Mouse (Mus musculus) liver, postnatal 0 days (tissue): ENCODE measurements around the gene Tjp3. TPM values are rescaled to one million over a fixed set of nuclear protein-coding genes. Genes with fewer than 3 reads are reported as not detected.

Experiments used
- ATAC-seq: fragments of 200-750 bp; cut with Nextera tagmentation; 2 replicates; pipeline ENCODE4 v1.8.0; 2017; ENCODE audit warnings: mild to moderate bottlenecking, moderate library complexity
- DNase-seq: peaks from one replicate; pipeline ENCODE4 v3.0.0-alpha.2; 2016
- H3K27ac ChIP-seq: fragments of 300-500 bp; sonication (generic); 2 replicates; pipeline ENCODE4 v1.5.1; 2014; ENCODE audit warnings: antibody characterized with exemption, moderate library complexity, mild to moderate bottlenecking, low read depth
- H3K27me3 ChIP-seq: fragments of 300-500 bp; sonication (generic); 2 replicates; pipeline ENCODE4 v1.6.1; 2014; ENCODE audit warnings: low read length, control low read depth, mixed read lengths; ENCODE audit not compliant: insufficient read depth
- H3K36me3 ChIP-seq: fragments of 300-500 bp; sonication (generic); replicated peaks from 2 replicates; pipeline ENCODE4 v1.6.1; 2014; ENCODE audit warnings: mild to moderate bottlenecking, control low read depth, low read length, moderate library complexity, mixed read lengths; ENCODE audit not compliant: insufficient read depth
- H3K4me1 ChIP-seq: fragments of 300-500 bp; sonication (generic); 2 replicates; pipeline ENCODE4 v1.6.1; 2014; ENCODE audit warnings: antibody characterized with exemption, mild to moderate bottlenecking, control low read depth; ENCODE audit not compliant: insufficient read depth
- H3K4me2 ChIP-seq: fragments of 300-500 bp; sonication (generic); 2 replicates; pipeline ENCODE4 v1.6.1; 2014; ENCODE audit warnings: low read depth, mild to moderate bottlenecking, low read length, moderate library complexity, mixed read lengths
- H3K4me3 ChIP-seq: fragments of 300-500 bp; sonication (generic); 2 replicates; pipeline ENCODE4 v1.5.1; 2014; ENCODE audit warnings: low read depth, low read length
- H3K9ac ChIP-seq: fragments of 300-500 bp; sonication (generic); replicated peaks from 2 replicates; pipeline ENCODE4 v1.6.1; 2014; ENCODE audit warnings: mild to moderate bottlenecking, moderate library complexity
- H3K9me3 ChIP-seq: fragments of 300-500 bp; sonication (generic); 2 replicates; pipeline ENCODE4 v1.6.1; 2016; ENCODE audit warnings: mild to moderate bottlenecking, control low read depth, low read length, mixed read lengths
- CTCF ChIP-seq: sonication (generic); IDR thresholded peaks from 2 replicates; pipeline ENCODE4 v1.5.1; 2016; ENCODE audit warnings: antibody characterized with exemption, low read depth
- EP300 ChIP-seq: IDR thresholded peaks from 2 replicates; pipeline ENCODE4 v1.6.1; 2016; ENCODE audit warnings: antibody characterized with exemption, low read depth, mild to moderate bottlenecking
- WGBS: fragments of 180-500 bp; shearing (Covaris S2); extraction: QIAGEN DNeasy Blood & Tissue Kit; methylation state at CpG from one replicate; pipeline ENCODE4 v1.1.7; 2014; ENCODE audit not compliant: insufficient replicate concordance; 5-methylcytosine and 5-hydroxymethylcytosine counted together
- polyA plus RNA-seq: library from polyadenylated mRNA; unstranded; fragments of >200 nt; fragmentation: Nextera tagmentation; extraction: Ambion mirVana; gene quantifications from 2 replicates; pipeline ENCODE4 v1.2.1, GENCODE M21; 2015

Tjp3 gene
- polyA plus RNA-seq, 1 experiment from 2014 or later = 1.8 TPM

DNA sequence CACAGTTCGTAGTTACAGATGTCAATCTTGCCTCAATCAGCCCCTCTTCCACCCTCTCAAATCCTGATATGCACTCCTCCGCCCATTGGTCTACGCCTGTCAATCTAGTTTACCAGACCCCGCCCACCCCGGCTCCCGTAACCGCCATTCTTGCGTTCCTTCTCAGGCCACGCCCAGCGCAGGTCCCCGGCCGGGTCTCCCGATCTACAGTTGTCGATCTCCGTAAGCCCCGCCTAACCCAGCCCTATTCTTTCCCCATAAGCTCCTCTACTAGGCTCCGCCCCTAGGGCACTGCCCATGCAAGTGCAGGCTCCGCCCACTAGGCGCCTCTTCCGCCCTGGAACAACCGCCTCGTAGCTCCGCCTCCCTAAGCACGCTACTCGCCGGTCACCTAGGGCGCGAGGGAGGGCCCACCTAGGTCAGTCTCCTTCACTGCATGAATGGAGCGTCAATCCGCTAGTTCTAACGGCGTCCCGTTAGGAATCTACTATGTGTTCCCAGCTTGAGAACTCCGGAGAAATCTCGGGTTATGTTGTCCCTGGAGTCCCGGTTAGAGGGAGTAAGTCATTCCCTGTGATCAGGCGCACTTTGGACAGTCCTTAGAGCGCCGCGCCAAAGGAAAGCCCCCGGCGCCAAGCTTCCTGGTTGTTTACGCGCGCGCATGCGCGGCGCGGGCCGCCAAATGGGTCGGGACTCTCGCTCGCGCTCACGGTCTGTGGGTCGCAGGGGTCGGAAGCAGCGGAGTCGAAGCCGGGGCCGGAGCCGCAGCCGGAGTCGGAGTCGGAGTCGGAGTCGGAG is 29.4 kb upstream of the Tjp3 start, which contains the start of gene Cactin:
Gene Cactin (plus strand): TSS at position 554 of the 798 bp plus-strand sequence.
- no peaks in the 10 kb centered on the region for H3K27me3 ChIP-seq
- ATAC-seq (peak; percentile 86), DNase-seq (peak; percentile 99)
- TF ChIP-seq CTCF (peak; percentile 48), EP300 (peak; percentile 91)
- H3K9ac ChIP-seq = peak within 1 kb of the TSS; percentile 90
- peak within 1 kb of the TSS; percentile 75 for H3K4me3 ChIP-seq
- peak within 1 kb of the TSS; percentile 88 for H3K4me2 ChIP-seq
- H3K36me3 ChIP-seq = peaks cover 36% of the 10 kb centered on the region
- H3K27ac ChIP-seq = peak within 1 kb of the TSS; percentile 89
- no peaks in the 10 kb centered on the region for H3K9me3 ChIP-seq
- H3K4me1 ChIP-seq = peaks cover 39% of the 10 kb centered on the region
- WGBS = under 1% methylated on average over 68 of the region's 68 CpGs

DNA sequence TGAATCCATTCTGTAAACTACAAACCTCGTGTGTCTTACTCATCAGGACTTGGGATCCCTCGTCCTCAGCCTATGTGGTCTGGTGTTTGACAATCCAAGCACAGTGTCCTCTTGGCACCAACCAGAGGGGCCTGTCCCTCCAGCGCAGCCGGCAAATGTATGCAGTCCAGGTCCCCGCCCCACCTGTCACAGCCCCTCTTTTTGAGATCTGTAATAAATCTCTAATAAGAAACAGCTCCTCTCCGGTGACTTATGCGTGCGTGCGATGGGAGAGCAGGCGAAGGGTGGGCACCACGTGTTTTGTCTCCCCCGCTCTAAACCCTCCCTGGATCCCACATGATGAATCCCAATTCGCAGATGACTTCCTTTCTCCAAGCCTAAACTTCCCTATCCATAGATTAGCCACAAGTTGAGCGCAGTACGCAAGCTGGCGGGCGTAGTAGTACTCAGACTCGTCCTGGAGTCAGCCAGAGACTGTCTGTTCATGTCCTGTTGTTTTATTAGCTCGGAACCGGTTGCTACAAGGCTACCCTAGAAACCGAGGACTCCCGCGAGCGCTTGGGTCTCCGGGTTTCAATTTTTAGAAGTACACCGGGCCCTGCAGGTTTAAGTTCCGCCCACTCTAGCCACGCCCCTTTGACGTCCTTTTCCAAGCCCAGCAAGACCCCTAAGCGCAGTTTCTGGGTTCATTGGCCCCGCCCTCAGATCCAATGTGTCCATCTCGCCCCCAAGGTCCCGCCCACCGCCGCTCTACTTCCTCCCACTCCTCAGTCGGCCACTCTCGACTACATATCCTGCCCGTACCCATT is 28.6 kb upstream of the Tjp3 start:
- Histone ChIP-seq H3K4me2 (peak overlapping the region; percentile 88), H3K4me1 (peaks cover 39% of the 10 kb centered on the region), H3K4me3 (peak overlapping the region; percentile 75), H3K9ac (peak overlapping the region; percentile 66), H3K27me3 (no peaks in the 10 kb centered on the region), H3K36me3 (peaks cover 35% of the 10 kb centered on the region), H3K9me3 (no peaks in the 10 kb centered on the region), H3K27ac (peak overlapping the region; percentile 89)
- WGBS = under 1% methylated on average over 38 of the region's 38 CpGs
- no peak for TF ChIP-seq CTCF
- TF ChIP-seq EP300 = no peak
- DNase-seq = peak; percentile 96
- ATAC-seq = no peak

- 43% methylated on average over 8 of the region's 8 CpGs for WGBS
- ATAC-seq (no peak), DNase-seq (no peak)
- H3K36me3 ChIP-seq = peaks cover 33% of the 10 kb centered on the region
- peak overlapping the region; percentile 89 for H3K27ac ChIP-seq
- TF ChIP-seq EP300 (no peak), CTCF (peak; percentile 36)
- no peaks in the 10 kb centered on the region for H3K9me3 ChIP-seq
- peak overlapping the region; percentile 75 for H3K4me3 ChIP-seq
- H3K9ac ChIP-seq = peak overlapping the region; percentile 66
- H3K4me2 ChIP-seq = peak overlapping the region; percentile 88
- peaks cover 39% of the 10 kb centered on the region for H3K4me1 ChIP-seq
- H3K27me3 ChIP-seq = no peaks in the 10 kb centered on the region
Measured at GRCm38 (mm10) chr10:81319330-81319699, 27.9 kb upstream of the Tjp3 start.

GRCm38 (mm10) chr10:81318589-81319329 is 27.4 kb upstream of the Tjp3 start:
- Histone ChIP-seq H3K9me3 (no peaks in the 10 kb centered on the region), H3K4me1 (peaks cover 39% of the 10 kb centered on the region), H3K9ac (no peak overlapping the region), H3K4me2 (0 out of 2 replicates have a peak overlapping the region, but pooled peaks have one; percentile 88), H3K27me3 (no peaks in the 10 kb centered on the region), H3K36me3 (peaks cover 30% of the 10 kb centered on the region), H3K4me3 (no peak overlapping the region), H3K27ac (peak overlapping the region; percentile 56; the same call in 1 of the 2 replicates)
- WGBS = 72% methylated on average over 13 of the region's 13 CpGs
- ATAC-seq (no peak), DNase-seq (peak; percentile 77)
- TF ChIP-seq EP300 (no peak), CTCF (no peak)

DNA sequence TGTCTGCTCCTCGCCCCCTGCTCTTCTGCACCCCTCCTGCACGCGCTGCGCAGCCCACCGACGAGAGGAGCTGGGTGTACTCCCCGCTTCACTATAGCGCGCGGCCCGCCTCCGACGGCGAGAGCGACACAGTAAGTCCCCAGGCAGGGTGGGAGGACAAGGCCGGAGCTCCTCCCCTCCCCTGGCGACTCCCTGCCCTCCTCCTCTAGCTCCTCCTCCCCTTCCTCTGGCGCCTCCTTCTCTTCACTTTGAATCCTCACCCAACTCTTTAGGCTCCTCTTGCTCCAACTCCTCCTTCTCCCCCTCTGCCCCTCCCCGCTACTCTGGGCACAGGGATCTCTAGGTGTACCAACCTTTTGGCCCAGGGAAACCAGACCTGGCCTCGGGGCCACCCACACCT is 25.9 kb upstream of the Tjp3 start:
- no peaks in the 10 kb centered on the region for H3K27me3 ChIP-seq
- no peak overlapping the region for H3K9ac ChIP-seq
- peak overlapping the region; percentile 60 for H3K4me2 ChIP-seq
- peaks cover 27% of the 10 kb centered on the region for H3K36me3 ChIP-seq
- no peak for TF ChIP-seq CTCF
- no peak for TF ChIP-seq EP300
- no peak overlapping the region for H3K27ac ChIP-seq
- no peak overlapping the region for H3K4me3 ChIP-seq
- 38% methylated on average over 20 of the region's 20 CpGs for WGBS
- no peaks in the 10 kb centered on the region for H3K9me3 ChIP-seq
- peaks cover 39% of the 10 kb centered on the region for H3K4me1 ChIP-seq
- peak; percentile 62 for DNase-seq
- ATAC-seq = no peak
